Mouse (Mus musculus) WW6 (cell line): ENCODE data around the gene Park7.

Experiments
- DNase-seq: peaks from one replicate; pipeline ENCODE4 v3.0.0-alpha.2; 2013; ENCODE audit warnings: low read depth, low spot score

The Park7 gene

GRCm38 (mm10) chr4:150913743-150914142 lies 494 bp downstream of the Park7 start:
- DNase-seq, result no peak

- DNase-seq, result no peak
Observed at GRCm38 (mm10) chr4:150910164-150910951, 3.9 kb downstream of the Park7 start.

DNA sequence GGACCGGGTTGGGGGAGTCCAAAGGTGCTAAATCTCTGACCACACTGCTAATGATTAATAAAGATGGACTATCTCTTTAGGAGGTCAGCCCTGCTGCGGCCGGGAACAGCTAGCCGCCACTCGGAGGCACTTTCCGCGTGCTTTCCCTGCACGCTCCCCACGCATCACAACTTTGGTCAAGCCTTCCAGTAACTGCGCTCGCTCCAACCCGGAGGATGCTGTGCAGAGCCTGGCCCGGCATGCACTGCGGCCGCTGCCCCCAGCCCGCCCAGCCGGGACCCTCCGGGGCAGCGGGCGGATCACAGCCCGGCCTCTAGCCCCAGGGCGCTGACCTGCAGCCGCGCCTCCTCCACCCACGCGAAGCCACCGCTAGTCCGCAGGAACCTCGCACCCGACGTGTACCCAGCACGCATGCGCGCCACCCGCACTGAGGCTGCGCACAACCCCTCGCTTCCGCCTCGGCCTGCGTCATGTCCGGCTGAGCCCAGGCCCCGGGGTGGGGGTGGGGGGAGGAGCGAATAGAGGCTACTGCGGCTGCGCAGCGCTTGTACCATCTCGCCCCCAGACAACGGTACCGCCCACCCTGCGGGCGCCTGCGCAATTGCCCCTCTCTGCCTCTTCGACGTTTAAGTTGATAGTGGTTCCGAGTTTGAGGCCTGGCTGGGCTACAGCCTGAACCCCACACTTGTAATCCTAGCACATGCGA lies 4.6 kb downstream of the Park7 start:
- DNase-seq, result peak; percentile 96

DNA sequence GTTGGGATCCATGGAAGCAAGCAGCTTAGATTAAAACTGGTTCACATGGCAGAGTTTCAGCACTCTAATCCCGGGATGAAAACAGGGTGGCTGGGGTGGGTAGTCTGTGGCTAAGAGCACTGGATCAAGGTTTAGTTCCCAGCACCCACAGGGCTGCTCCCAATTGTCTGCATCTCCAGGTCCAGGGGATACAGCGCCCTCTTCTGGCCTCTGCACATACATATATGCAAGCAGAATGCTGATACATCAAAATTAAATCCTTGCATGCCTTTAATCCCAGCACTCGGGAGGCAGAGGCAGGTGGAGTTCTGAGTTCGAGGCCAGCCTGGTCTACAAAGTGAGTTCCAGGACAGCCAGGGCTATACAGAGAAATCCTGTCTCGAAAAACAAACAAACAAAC lies 5.7 kb downstream of the Park7 start:
- peak; percentile 78 for DNase-seq

DNA sequence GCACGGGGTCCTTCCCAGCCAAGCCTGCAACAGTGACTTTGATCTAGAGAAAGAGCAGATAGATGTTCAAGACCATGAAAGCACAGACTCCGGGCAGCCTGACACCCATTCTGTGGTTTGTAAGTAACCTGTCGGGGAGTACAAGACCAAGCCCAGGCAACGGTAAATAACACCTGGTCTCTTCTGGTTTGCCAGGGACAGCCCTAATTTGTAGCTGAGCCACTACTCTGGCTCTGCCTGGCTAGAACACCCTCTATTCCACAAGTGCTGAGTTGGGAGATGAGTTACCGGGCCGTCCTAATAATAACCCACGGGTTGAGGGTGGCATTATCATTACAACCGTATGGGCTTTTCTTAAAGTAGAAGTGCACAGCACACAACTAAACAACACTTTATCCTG lies 7.1 kb downstream of the Park7 start:
- no peak for DNase-seq

GRCm38 (mm10) chr4:150903091-150903742 lies 11.0 kb downstream of the Park7 start:
- no peak for DNase-seq

DNA sequence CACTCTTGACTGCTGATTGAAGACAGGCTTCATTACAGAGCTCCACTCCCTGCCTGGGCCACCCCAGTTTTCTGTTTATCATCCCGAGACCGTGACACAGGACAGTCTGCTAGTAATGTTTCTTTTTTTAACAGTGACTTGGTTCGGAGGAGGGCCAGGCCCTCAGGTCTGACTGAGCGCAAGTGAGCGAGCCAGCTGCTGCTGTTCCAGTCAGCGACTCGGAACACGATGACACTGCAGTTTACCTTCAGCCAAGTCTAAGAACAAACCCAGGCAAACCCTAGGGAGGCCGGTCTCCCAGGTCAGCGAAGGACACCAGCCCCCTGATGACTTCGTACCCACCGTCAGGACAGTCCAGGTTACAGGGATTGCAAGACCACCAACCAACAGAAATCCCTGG lies 12.2 kb downstream of the Park7 start:
- no peak for DNase-seq

DNA sequence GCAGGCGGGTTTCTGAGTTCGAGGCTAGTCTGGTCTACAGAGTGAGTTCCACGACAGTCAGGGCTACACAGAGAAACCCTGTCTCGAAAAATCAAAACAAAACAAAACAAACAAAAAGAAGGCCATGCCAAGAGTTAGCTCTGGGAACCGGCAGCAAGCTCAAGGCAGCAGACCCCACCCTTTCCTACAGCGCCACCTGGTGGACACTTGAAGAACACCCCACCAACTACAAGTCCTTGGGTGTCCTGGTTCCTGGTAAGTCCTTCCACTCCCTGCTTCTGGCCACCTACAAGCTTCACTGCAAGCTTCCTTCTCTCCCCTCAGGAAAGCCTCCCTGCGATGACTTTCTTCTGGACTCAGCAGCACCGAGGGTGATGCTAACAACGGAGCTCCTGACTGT lies 12.6 kb downstream of the Park7 start:
- DNase-seq, result no peak

DNA sequence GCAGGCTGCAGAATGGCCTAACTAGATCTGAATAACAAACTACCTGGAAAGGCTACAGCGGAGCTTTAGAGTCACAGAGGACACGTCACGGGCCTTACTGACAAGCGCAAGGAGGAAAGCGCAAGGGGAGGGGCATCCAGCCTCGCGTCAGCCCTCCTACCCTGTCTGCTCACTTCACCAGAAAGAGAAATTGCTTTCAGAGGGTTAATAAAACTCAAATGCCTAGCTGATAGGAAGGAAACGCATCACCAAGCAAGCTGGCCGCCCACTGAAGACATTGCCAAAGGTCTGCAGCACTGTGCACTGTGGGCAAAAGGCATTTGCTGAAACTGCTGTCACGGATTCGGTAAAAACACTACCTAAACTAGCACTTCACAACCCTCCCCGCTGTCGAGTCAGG lies 13.8 kb downstream of the Park7 start:
- no peak for DNase-seq

GRCm38 (mm10) chr4:150898716-150899365 lies 15.4 kb downstream of the Park7 start:
- DNase-seq, result no peak

DNA sequence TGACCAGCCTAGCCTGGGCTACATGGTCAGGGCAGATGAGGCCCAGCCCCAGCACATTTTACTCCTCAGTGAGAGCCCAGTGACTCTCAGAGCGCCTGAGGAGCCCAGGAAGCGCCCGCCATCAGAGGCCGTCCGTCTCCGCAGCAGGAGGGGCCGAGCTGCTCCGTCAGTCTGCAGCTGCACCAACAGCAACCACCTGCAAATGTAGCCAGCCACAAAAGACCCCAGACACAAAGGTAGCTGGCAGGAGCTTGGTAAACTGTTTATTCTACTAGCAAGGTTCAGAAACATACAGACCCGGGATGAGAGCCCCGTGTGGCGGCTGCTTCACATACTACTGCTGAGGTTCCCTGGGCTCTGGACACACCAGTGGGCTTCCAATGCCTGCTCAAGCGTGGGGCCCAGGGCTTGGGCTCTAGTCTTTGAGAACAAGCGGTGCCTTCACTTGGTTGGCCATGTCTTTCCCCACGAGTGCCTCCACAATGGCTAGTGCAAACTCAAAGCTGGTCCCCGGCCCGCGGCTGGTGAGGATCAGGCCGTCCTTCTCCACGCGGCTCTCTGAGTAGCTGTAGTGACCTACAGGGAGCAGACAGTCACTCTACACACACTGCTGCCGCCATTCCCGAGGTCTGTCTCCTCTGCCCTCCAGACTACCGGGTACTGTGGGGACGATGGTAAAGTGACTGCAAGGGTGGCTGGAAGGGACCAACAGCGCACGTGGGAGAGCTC lies 17.2 kb downstream of the Park7 start:
- no peak for DNase-seq

DNA sequence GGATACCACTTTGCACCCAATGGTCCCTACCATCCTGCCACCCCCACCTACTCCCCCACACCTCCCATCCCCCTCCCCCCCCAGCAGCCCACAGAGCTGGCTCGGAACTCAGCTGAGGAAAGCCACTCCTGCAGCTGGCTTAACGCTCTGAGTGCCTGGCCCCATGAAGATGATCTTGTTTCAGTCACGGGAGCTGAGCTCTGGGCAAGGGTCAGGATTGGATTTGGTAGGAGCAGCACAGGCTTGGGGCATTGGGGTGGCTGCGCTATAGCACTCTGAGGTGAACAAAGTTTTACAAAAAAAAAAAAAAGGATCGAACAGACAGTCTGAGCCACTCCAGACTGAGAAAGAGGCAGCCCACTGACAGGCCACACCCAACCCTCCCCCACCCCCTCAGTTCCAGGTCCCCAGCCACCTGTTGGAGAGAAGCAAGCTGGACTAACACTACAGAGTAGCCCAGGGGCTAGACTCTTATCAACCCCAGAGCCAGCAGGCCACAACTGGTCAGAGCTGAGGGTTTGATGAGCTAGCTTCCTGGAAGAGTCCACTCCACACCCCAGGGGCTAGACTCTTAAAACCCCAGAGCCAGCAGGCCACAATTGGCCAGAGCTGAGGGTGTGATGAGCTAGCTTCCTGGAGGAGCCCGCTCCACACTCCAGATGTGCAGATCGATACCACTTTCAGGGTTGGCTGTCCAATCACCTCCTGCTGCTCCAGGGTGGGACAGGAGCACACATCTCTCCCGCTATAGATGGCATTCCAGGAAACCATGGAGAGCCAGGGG lies 19.3 kb downstream of the Park7 start:
- DNase-seq, result no peak

- no peak for DNase-seq
Observed at GRCm38 (mm10) chr4:150891308-150891707, 22.9 kb downstream of the Park7 start.

- no peak for DNase-seq
Observed at GRCm38 (mm10) chr4:150889955-150890315, 24.3 kb downstream of the Park7 start.

- DNase-seq, result no peak
Observed at GRCm38 (mm10) chr4:150889273-150889954, 24.8 kb downstream of the Park7 start.

DNA sequence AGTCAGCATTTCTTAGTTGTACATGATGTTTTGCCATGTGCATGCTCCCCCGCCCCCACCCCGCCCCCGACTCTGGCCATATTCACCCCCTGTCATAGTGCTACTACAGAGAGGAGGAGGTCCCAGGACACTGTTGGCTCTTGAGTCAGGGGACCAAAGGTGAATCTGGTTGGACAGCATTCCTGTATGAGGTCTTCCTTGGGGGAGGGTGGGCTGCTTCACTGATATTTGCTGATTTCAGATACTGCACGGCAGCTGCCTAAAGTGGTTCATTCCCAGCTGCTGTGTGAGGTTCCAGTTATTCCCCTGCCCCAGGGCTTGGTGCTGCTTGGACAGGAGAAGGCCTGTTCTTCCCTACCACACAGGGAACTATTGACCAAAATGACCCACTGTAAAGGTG lies 25.7 kb downstream of the Park7 start:
- DNase-seq, result no peak

DNA sequence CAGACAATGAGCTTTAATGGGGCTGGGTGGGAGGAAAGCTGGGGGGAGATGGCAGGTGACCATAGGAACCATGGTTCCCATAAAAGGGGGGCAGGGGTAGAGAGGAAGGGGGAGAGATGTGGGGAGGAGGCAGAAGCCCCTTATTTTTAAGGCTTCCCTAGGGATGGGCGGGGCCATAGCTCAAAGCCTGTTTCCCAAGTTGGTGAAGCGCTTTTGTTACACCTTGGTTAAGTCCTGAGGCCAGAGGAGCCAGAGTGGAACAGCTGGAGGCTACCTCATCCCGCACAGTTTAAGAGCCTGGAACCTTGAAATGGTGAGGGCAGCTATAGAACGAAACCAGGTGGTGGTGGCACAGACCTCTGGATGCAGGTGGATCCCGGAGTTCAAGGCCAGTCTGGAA lies 26.3 kb downstream of the Park7 start:
- no peak for DNase-seq

GRCm38 (mm10) chr4:150882632-150883031 lies 31.6 kb downstream of the Park7 start:
- DNase-seq, result no peak

GRCm38 (mm10) chr4:150880364-150880763 lies 33.9 kb downstream of the Park7 start:
- peak; percentile 61 for DNase-seq

GRCm38 (mm10) chr4:150879631-150880030 lies 34.6 kb downstream of the Park7 start:
- DNase-seq, result no peak
